Mouse (Mus musculus) embryo, embryonic 11 days (tissue): ENCODE measurements at regions not wholly inside any gene's neighbourhood (a gene's known extent, or its start where the extent isn't known, plus 50 kb on each side); places are given as distances from the start of the nearest gene placed in this dataset.
"Not testable (repeated sequence)": the region's sequence is repeated elsewhere in the genome, so short reads cannot be mapped to it uniquely, and the experiment has no call there.

Experiments used
- DNase-seq: peaks from one replicate; pipeline ENCODE4 v3.0.0-alpha.2; 2015

- DNase-seq: not testable (repeated sequence)
These were observed 54.0 kb upstream of the Krba1 start for GRCm38 (mm10) chr6:48341367-48341766.

DNA sequence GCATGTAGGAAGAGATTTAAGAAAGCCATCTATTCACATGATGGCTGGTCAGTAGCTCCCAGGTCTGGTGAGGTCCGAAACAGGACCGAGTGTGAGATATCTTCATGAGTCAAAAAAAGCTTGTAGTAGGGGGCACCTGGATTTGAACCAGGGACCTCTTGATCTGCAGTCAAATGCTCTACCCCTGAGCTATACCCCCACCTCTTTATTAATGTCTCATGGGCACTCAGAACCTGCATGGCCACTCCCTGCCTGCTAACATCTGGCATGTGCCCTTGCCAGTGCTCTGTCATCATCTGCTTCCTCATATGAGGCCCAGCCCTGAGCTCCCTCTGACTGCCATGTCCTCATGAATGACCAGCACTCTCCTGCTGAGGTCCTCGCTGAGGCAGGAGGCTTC lies 58.4 kb upstream of the Krba1 start:
- not testable (repeated sequence) for DNase-seq

DNA sequence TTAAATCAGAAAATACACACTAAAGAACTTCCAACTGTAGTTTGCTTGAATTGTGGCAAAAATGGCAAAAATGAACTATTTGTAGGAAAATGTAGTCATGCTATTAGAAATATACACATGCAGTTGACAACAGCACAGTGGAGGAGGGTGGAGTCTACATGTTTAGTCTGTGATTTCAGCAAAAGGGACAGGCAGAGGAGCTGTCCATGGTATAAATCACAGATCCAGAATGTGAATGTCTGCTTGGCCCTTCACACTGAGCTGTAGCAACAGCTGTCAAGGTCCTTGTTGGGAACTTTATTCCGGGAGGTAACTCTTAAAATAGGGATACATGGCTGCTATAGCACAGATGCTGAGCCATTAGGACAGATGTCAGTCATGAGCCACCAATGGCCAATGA lies 107.4 kb upstream of the Krba1 start:
- peak; percentile 52 for DNase-seq

- DNase-seq: not testable (repeated sequence)
These were observed 115.7 kb upstream of the Krba1 start for GRCm38 (mm10) chr6:48279646-48280045.

GRCm38 (mm10) chr6:48261563-48261962 lies 133.8 kb upstream of the Krba1 start:
- DNase-seq: not testable (repeated sequence)

DNA sequence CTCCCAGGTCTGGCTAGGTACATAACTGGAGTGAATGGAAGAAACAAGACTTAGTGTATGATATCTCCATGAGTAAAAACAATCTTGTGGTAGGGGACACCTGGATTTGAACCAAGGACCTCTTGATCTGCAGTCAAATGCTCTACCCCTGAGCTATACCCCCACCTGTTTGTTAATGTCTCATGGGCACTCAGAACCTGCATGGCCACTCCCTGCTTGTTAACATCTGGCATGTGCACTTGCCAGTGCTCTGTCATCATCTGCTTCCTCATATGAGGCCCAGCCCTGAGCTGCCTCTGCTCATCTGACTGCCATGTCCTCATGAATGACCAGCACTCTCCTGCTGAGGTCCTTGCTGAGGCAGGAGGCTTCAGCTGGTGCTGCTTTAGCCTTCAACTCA lies 142.4 kb upstream of the Krba1 start:
- DNase-seq: not testable (repeated sequence)

DNA sequence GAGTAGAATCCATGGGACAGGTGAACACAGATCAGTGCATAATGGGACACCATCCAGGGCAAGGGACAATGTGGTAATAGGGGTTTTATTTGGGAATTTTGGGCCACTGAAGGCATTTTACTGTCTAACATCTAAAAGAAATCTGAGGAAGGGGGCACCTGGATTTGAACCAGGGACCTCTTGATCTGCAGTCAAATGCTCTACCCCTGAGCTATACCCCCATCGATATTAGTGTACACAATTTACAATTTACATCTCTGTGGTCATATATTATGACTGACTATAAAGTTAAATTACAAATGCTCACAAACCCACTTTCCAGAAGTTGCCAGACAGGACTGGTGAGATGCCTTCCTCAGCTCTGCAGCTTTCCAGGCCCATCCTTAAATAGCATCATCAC lies 143.4 kb upstream of the Krba1 start:
- no peak for DNase-seq

GRCm38 (mm10) chr6:48244191-48244590 lies 151.2 kb upstream of the Krba1 start:
- not testable (repeated sequence) for DNase-seq

- DNase-seq: no peak
These were observed 141.0 kb upstream of the Zfp746 start for GRCm38 (mm10) chr6:48227431-48227830.

DNA sequence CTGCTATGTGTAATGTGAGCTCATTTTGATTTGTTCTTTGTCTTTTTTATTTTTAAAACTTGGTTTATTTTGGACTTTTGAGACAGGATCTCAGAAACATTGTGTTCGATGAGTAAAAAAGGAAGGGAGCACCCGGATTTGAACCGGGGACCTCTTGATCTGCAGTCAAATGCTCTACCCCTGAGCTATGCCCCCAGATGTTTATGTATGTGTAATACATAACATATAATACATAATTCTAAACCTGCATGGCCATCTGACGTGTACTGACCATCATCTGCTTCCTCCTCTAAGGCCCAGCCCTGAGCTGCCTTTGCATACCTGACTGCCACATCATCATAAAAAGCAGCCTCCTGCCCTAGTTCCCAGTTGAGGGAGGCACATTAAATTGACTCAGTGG lies 137.8 kb upstream of the Zfp746 start:
- DNase-seq: no peak

DNA sequence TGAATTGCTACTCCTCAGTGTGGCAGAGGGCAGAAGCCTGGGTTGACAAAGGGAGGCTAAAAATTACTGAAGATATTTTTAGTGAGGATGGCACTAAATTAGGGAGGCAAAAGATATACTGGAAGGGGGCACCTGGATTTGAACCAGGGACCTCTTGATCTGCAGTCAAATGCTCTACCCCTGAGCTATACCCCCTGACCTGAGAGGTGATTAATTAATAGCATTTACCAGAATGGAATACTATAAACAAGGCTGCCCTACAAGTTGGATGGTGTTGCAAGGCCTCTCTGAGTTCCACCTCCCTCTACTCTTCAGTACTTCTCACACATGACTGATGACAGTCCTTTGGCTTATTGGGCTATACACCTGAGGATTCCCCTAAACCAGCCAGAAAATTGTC lies 136.6 kb upstream of the Zfp746 start:
- DNase-seq: no peak

GRCm38 (mm10) chr6:48221806-48222205 lies 135.4 kb upstream of the Zfp746 start:
- DNase-seq: not testable (repeated sequence)

DNA sequence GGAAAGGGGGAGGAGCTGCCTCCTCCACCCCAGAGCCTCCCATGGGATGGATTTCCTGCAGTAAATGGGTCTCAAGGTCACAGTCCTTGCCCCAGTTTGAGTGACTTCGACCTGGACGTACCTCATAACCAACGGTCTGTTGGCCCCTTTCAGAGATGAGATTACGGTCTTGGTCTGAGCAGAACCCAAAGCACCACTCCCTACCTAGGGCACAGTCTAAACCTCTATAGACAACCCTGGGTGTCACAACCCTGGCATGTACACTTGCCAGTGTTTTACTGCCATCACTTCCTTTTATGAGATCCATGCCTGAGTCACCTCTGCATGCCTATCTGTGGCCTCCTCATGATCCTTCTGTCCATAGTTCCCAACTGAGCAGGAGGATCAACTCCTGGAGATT lies 128.8 kb upstream of the Zfp746 start:
- DNase-seq: no peak

DNA sequence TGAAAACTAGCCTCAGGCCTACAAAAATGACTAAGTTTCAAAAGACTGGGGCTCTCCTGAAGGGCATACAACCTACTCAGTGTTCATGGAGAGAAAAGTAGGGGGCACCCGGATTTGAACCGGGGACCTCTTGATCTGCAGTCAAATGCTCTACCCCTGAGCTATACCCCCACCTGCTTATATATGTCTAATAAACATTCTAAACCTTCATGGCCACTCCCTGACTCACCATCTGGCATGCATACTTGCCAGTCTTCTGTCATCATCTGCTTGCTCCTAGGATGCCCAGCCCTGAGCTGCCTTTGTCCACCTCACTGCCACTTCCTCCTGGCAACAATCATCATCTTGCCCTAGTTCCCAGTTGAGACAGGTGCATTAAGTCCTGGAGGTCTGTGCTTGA lies 123.3 kb upstream of the Zfp746 start:
- DNase-seq: no peak

GRCm38 (mm10) chr6:48209103-48209502 lies 122.7 kb upstream of the Zfp746 start:
- DNase-seq: no peak

DNA sequence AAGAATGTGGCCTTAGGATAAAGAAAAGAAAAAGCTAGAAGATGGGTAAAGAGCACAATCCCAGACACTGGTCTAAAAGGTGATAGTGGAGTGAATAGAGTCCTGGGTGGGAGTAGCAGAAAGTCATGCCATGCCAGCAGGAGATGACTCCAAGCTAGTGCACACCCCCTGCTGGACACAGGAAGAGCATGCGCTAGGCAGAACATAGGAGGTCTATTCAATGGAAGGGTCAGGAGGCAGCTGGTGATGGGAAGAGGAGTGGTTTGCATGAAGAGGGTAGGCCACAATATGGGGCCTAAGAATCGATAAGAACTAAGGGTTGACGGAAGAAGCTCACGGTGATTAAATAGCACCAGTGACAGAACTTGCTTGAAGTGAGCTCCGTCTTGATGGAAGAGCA lies 119.3 kb upstream of the Zfp746 start:
- no peak for DNase-seq

DNA sequence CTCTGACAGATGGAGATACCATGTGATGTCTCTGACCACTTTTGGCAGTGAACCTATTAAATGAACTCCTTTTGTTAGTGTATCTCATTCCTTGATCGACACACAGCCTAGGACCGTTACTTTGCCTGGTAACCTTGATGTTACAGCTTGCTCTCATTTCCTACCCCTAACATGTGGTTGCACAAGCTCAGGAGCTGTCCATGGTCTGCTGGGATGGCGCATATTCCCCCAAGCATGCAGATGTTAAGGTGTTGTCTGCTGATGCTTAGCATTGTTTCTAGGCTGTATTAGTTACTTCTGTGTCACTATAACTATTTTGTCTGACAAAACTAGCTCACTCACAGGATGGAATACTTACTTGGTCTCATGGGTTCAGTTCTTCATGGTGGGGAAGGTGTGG lies 113.6 kb upstream of the Zfp746 start:
- peak; percentile 43 for DNase-seq

- DNase-seq: no peak
These were observed 112.4 kb upstream of the Zfp746 start for GRCm38 (mm10) chr6:48198806-48199205.

GRCm38 (mm10) chr6:48197696-48198378 lies 111.4 kb upstream of the Zfp746 start:
- no peak for DNase-seq

GRCm38 (mm10) chr6:48188363-48188762 lies 102.0 kb upstream of the Zfp746 start:
- DNase-seq: not testable (repeated sequence)

DNA sequence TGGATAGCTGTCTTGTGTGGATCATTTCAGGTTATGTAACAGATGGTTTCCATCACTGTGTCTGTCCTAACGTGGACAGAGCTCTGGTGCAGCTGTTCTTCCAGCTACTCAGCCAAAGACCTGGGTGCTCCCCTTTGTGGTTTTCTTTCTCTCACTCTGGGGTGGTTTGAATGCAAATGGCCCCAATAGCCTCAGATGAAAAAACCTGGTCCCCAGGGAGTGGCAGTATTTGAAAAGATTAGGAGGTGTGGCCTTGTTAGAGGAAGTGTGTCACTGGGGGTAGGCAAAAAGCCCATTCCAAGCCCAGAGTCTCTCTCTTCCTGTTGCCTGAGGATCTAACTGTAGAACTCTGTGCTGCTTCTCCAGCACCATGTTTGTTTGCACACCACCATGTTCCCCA lies 98.9 kb upstream of the Zfp746 start:
- DNase-seq: no peak

- no peak for DNase-seq
These were observed 92.1 kb upstream of the Zfp746 start for GRCm38 (mm10) chr6:48178360-48179120.

- DNase-seq: peak; percentile 82
These were observed 91.5 kb upstream of the Zfp746 start for GRCm38 (mm10) chr6:48177936-48178335.

DNA sequence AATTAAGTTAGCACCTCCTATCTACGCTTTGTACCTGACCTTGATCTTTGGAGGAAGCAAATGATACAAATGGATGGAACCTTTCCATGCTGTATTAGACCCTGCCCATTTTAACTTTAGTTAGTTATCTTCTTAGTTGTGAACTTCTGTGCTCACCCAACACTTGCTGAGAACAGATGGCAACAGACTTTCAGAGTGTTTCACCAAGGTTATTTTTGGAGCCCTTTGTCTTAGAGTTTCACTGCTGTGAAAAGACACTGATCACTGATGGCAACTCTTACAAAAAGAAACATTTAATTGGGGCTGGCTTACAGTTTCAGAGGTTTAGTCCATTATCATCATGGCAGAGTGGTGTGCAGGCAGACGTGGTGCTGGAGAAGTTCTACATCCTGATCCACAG lies 88.8 kb upstream of the Zfp746 start:
- DNase-seq: no peak

DNA sequence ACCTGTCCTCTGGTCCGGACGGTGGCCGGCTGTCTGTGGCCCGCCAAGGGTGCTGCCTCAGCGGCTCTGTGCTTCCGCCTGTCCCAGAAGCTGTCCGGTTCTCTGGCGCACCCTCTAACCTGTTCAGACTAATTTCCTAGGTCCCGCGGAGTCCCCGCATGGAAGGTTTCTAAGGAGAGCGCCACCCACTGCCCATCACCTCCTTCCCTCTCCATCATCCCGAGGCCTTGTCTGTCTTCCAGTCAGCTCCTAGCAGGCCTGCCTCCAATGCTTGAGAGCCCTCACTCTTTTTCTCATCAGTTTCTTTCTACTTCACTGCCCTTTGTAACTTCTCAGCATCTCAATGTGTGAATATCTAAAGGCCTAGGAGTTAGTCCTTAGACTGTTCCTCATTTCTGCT lies 86.4 kb upstream of the Zfp746 start:
- not testable (repeated sequence) for DNase-seq
